8 mouse cellular contexts compared by ENCODE assay signal in genomic region chr7:127991643-127992487, GRCm38 (mm10). TPM values are rescaled to one million over a fixed set of nuclear protein-coding genes. Genes with fewer than 3 reads are reported as not detected.
A peak's percentile ranks its signal among the peaks of the same experiment; 100 is the strongest.
DNase-seq lines count a peak whose midpoint lies in the region; ATAC-seq and TF ChIP-seq lines count a peak whose summit lies in the region.

No protein-coding gene starts in this region.

- H3K27ac ChIP-seq in ES-E14 (ENCODE audit: insufficient read depth, low read depth, low read length, poor library complexity, severe bottlenecking): no peak overlapping the region
- no peak overlapping the region for H3K27ac ChIP-seq in forebrain, embryonic 10.5 days
- 0 out of 2 replicates have a peak overlapping the region, but pooled peaks have one; percentile 15 for H3K27ac ChIP-seq in lung, embryonic 15.5 days

- peak; percentile 66 for TF ChIP-seq CTCF in brain, embryonic 14.5 days (IDR thresholded peaks at IDR 0.05; ENCODE audit: borderline replicate concordance, extremely low read depth, insufficient read depth, insufficient read length)

- no peak overlapping the region for H3K4me3 ChIP-seq in ES-E14 (ENCODE audit: insufficient read depth in 1 of 2, low read depth in 1 of 2, low read length in 2 of 2, poor library complexity in 1 of 2, severe bottlenecking in 1 of 2)
- H3K4me3 ChIP-seq in forebrain, embryonic 10.5 days: no peak overlapping the region
- no peak overlapping the region for H3K4me3 ChIP-seq in lung, embryonic 15.5 days

- no peaks in the 10 kb centered on the region for H3K9me3 ChIP-seq in ES-E14 (ENCODE audit: control insufficient read depth, insufficient read depth, low read depth, low read length)
- no peaks in the 10 kb centered on the region for H3K9me3 ChIP-seq in forebrain, embryonic 10.5 days
- H3K9me3 ChIP-seq in lung, embryonic 15.5 days: no peaks in the 10 kb centered on the region

- ATAC-seq in lung, embryonic 15.5 days (ENCODE audit: borderline replicate concordance, extremely low read depth, low FRiP score, low TSS enrichment): 0 out of 2 replicates have a peak, but pooled peaks have one; percentile 33

- no peak overlapping the region for H3K4me2 ChIP-seq in lung, embryonic 15.5 days

- 52% methylated on average over 6 of the region's 6 CpGs for WGBS in forebrain, embryonic 10.5 days
- 42% methylated on average over 6 of the region's 6 CpGs for WGBS in lung, embryonic 15.5 days

- no peak for TF ChIP-seq POLR2A in brain, embryonic 14.5 days (IDR thresholded peaks at IDR 0.05; ENCODE audit: borderline replicate concordance, extremely low read depth, insufficient read depth, insufficient read length, poor library complexity, severe bottlenecking)

- DNase-seq in ES-E14 (ENCODE audit: low read depth, low spot score): peak; percentile 65
- peak; percentile 78 for DNase-seq in brain, embryonic 14.5 days (ENCODE audit: low read depth)
- peak; percentile 72 for DNase-seq in forebrain, embryonic 10.5 days (ENCODE audit: extremely low spot score, low spot score)
- peak; percentile 86 for DNase-seq in heart, postnatal 4 days
- DNase-seq in layer of hippocampus, adult 8-10 months (ENCODE audit: low spot score in 2 of 2): peak; percentile 42 to 73
- peak; percentile 79 for DNase-seq in retina, postnatal 1 day
- DNase-seq in yolk sac, embryonic 10.5 days (ENCODE audit: low spot score): peak; percentile 54

- H3K27me3 ChIP-seq in forebrain, embryonic 10.5 days (ENCODE audit: poor library complexity, severe bottlenecking): no peaks in the 10 kb centered on the region
- no peaks in the 10 kb centered on the region for H3K27me3 ChIP-seq in lung, embryonic 15.5 days

- H3K9ac ChIP-seq in ES-E14 (ENCODE audit: insufficient read depth, low read depth, low read length, poor library complexity, severe bottlenecking): no peak overlapping the region
- H3K9ac ChIP-seq in lung, embryonic 15.5 days: no peak overlapping the region

- in situ Hi-C loops in ES-E14 (cut with MboI; ENCODE audit: low sequenced_read_pairs in 2 of 2, unreplicated experiment in 2 of 2): no loop called here

- peaks cover 8% of the 10 kb centered on the region; the same call in 1 of the 2 replicates for H3K36me3 ChIP-seq in ES-E14 (ENCODE audit: control insufficient read depth, insufficient read depth, low read length, poor library complexity, severe bottlenecking)
- peaks cover 67% of the 10 kb centered on the region for H3K36me3 ChIP-seq in forebrain, embryonic 10.5 days (replicated peaks)
- peaks cover 44% of the 10 kb centered on the region for H3K36me3 ChIP-seq in lung, embryonic 15.5 days

- no peaks in the 10 kb centered on the region; a peak in 1 of 4 replicates for H3K4me1 ChIP-seq in ES-E14 (ENCODE audit: control insufficient read depth in 2 of 2, insufficient read depth in 2 of 2, low read length in 2 of 2, poor library complexity in 1 of 2)
- H3K4me1 ChIP-seq in forebrain, embryonic 10.5 days: peaks cover 13% of the 10 kb centered on the region
- H3K4me1 ChIP-seq in lung, embryonic 15.5 days: peaks cover 16% of the 10 kb centered on the region; the same call in 1 of the 2 replicates

TF ChIP-seq in ES-E14, 5 proteins besides CTCF, POLR2A, EP300 and RAD21:
- TF ChIP-seq CHD2 (IDR thresholded peaks at IDR 0.05; ENCODE audit: low read depth, low read length): 0 out of 2 replicates have a peak, but pooled peaks have one; percentile 31
- 0 out of 2 replicates have a peak, but pooled peaks have one; percentile 26 for TF ChIP-seq HCFC1 (IDR thresholded peaks at IDR 0.05; ENCODE audit: borderline replicate concordance, insufficient read depth, low read length)
- no peak for TF ChIP-seq ZC3H11A (IDR thresholded peaks at IDR 0.05; ENCODE audit: borderline replicate concordance, low read depth, low read length)
- no peak for TF ChIP-seq MAFK (IDR thresholded peaks at IDR 0.05; ENCODE audit: insufficient read depth, low read depth, low read length)
- peak; percentile 90 for TF ChIP-seq ZNF384 (IDR thresholded peaks at IDR 0.05; ENCODE audit: low read depth, low read length)
TF ChIP-seq in ES-E14: peak in this region for 3.

RNA-seq across cellular contexts. Expression of gene Pycard, which starts 1.8 kb away (rescaled TPM):
- 38.7 and 62.1 TPM in 2 replicates for total RNA-seq in ES-E14 (2012; rRNA removed)
- polyA plus RNA-seq in brain, embryonic 14.5 days (2012; rRNA removed): 6.9 and 10.1 TPM in 2 replicates
- 6.3 and 6.6 TPM in 2 replicates for polyA plus RNA-seq in forebrain, embryonic 10.5 days (2016; fragmentation: Nextera tagmentation; extraction: Ambion mirVana)
- total RNA-seq in heart, postnatal 4 days (2021): 10 to 100 TPM; 28.1 to 31.9 TPM
- 10 to 100 TPM in 2 of 4 experiments, 1 to 10 TPM in 2; 2.6 to 14.8 (median 7.2) TPM for total RNA-seq in layer of hippocampus, adult 8-10 months (2022)
- 35.0 and 37.6 TPM in 2 replicates for polyA plus RNA-seq in lung, embryonic 15.5 days (2015; fragmentation: Nextera tagmentation; extraction: Ambion mirVana)

RNA-seq across cellular contexts. Expression of gene Trim72, which starts 11.9 kb away (rescaled TPM):
- total RNA-seq in ES-E14 (2012; rRNA removed): 1.1 and 1.2 TPM in 2 replicates
- polyA plus RNA-seq in brain, embryonic 14.5 days (2012; rRNA removed): 0.92 and 1.0 TPM in 2 replicates
- not detected in 2 replicates for polyA plus RNA-seq in forebrain, embryonic 10.5 days (2016; fragmentation: Nextera tagmentation; extraction: Ambion mirVana)
- total RNA-seq in heart, postnatal 4 days (2021): 10 to 100 TPM; 66.9 to 69.8 TPM
- total RNA-seq in layer of hippocampus, adult 8-10 months (2022): 1 to 10 TPM in 2 of 4 experiments, under 1 TPM in 2; 0.47 to 1.1 (median 0.95) TPM
- 0.10 TPM in 1 of 2 replicates, not detected in the other for polyA plus RNA-seq in lung, embryonic 15.5 days (2015; fragmentation: Nextera tagmentation; extraction: Ambion mirVana)

RNA-seq across cellular contexts. Expression of gene Fus, which starts 24.6 kb away (rescaled TPM):
- total RNA-seq in ES-E14 (2012; rRNA removed): 91.6 and 142 TPM in 2 replicates
- 596 and 633 TPM in 2 replicates for polyA plus RNA-seq in brain, embryonic 14.5 days (2012; rRNA removed)
- polyA plus RNA-seq in forebrain, embryonic 10.5 days (2016; fragmentation: Nextera tagmentation; extraction: Ambion mirVana): 362 and 407 TPM in 2 replicates
- 100 to 1,000 TPM; 402 to 429 TPM for total RNA-seq in heart, postnatal 4 days (2021)
- 100 to 1,000 TPM; 328 to 387 (median 356) TPM for total RNA-seq in layer of hippocampus, adult 8-10 months (2022)
- polyA plus RNA-seq in lung, embryonic 15.5 days (2015; fragmentation: Nextera tagmentation; extraction: Ambion mirVana): 428 and 443 TPM in 2 replicates

RNA-seq across cellular contexts. Expression of gene Prss36, which starts 45.3 kb away (rescaled TPM):
- 15.3 and 15.4 TPM in 2 replicates for total RNA-seq in ES-E14 (2012; rRNA removed)
- polyA plus RNA-seq in brain, embryonic 14.5 days (2012; rRNA removed): 11.2 and 16.6 TPM in 2 replicates
- polyA plus RNA-seq in forebrain, embryonic 10.5 days (2016; fragmentation: Nextera tagmentation; extraction: Ambion mirVana): 11.5 and 12.5 TPM in 2 replicates
- total RNA-seq in heart, postnatal 4 days (2021): 1 to 10 TPM; 4.0 to 4.8 TPM
- 10 to 100 TPM in 1 of 4 experiments, 1 to 10 TPM in 3; 8.0 to 12.7 (median 9.1) TPM for total RNA-seq in layer of hippocampus, adult 8-10 months (2022)
- polyA plus RNA-seq in lung, embryonic 15.5 days (2015; fragmentation: Nextera tagmentation; extraction: Ambion mirVana): 11.8 and 13.1 TPM in 2 replicates

Comparison
In these comparisons a context has a peak if more than half of its experiments do, and no peak if none do; other contexts are left out.
1. RNA of gene Trim72, which starts 11.9 kb away (total RNA-seq): 66.9 to 69.8 TPM in heart, postnatal 4 days; 1.1 to 1.2 TPM in ES-E14 and 0.47 to 1.1 TPM in layer of hippocampus, adult 8-10 months; every median in the first group is over 10 times any median in the second.
2. Peak in every context shown above with its lines, with median percentiles within 50 percentile points of each other: DNase-seq.